Mouse (Mus musculus) intestine, embryonic 15.5 days (tissue): ENCODE results near the gene Nupr1l. TPM values are rescaled to one million over a fixed set of nuclear protein-coding genes. Genes with fewer than 3 reads are reported as not detected.

Experiments used
- ATAC-seq: fragments of 200-750 bp; cut with Nextera tagmentation; 2 replicates; pipeline ENCODE4 v1.8.0; 2017; ENCODE audit warnings: moderate TSS enrichment, moderate library complexity
- H3K27ac ChIP-seq: fragments of 300-500 bp; sonication (generic); 2 replicates; pipeline ENCODE4 v1.5.1; 2015; ENCODE audit warnings: mild to moderate bottlenecking, inconsistent platforms
- H3K27me3 ChIP-seq: fragments of 300-500 bp; sonication (generic); replicated peaks from 2 replicates; pipeline ENCODE4 v1.6.1; 2015; ENCODE audit warnings: inconsistent platforms
- H3K36me3 ChIP-seq: fragments of 300-500 bp; sonication (generic); 2 replicates; pipeline ENCODE4 v1.6.1; 2015; ENCODE audit warnings: inconsistent platforms
- H3K4me1 ChIP-seq: fragments of 300-500 bp; sonication (generic); replicated peaks from 2 replicates; pipeline ENCODE4 v1.6.1; 2015; ENCODE audit warnings: inconsistent platforms
- H3K4me2 ChIP-seq: fragments of 300-500 bp; sonication (generic); replicated peaks from 2 replicates; pipeline ENCODE4 v1.6.1; 2015; ENCODE audit warnings: mild to moderate bottlenecking, inconsistent platforms
- H3K4me3 ChIP-seq: fragments of 300-500 bp; sonication (generic); replicated peaks from 2 replicates; pipeline ENCODE4 v1.5.1; 2015; ENCODE audit warnings: inconsistent platforms
- H3K9ac ChIP-seq: fragments of 300-500 bp; sonication (generic); 2 replicates; pipeline ENCODE4 v1.6.1; 2015; ENCODE audit warnings: inconsistent platforms
- H3K9me3 ChIP-seq: fragments of 300-500 bp; sonication (generic); 2 replicates; pipeline ENCODE4 v1.6.1; 2016; ENCODE audit warnings: inconsistent platforms
- WGBS: fragments of 180-500 bp; shearing (Covaris S2); methylation state at CpG from one replicate; pipeline ENCODE4 v1.1.7; 2015; 5-methylcytosine and 5-hydroxymethylcytosine counted together
- polyA plus RNA-seq: library from polyadenylated mRNA; unstranded; fragments of >200 nt; fragmentation: Nextera tagmentation; extraction: Ambion mirVana; gene quantifications from 2 replicates; pipeline ENCODE4 v1.2.1, GENCODE M21; 2015

The Nupr1l gene
- polyA plus RNA-seq, 1 experiment from 2014 or later = 1.9 TPM

DNA sequence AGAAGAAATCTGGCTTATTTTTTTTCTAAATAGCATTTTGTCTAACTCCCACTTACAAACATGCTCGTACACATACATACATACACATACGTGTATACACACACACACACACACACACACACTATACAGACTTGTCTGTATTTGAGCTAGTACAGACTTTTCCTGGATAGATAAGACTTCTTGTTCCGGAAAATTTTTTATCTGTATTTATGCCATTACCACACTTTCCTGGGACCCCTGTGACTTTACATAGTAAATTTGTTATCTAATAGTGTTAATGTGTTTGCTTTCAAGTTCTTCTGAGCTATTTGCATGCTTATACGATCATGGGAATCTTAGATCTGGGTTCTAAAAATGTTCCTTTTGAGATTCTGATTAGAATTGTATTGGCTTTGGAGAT, 43.8 kb downstream of the Nupr1l start:
- no peaks in the 10 kb centered on the region for H3K9me3 ChIP-seq
- no peak overlapping the region for H3K9ac ChIP-seq
- 86% methylated on average over 4 of the region's 4 CpGs for WGBS
- no peaks in the 10 kb centered on the region for H3K27me3 ChIP-seq
- no peak overlapping the region for H3K27ac ChIP-seq
- no peak overlapping the region for H3K4me2 ChIP-seq
- H3K4me1 ChIP-seq = no peaks in the 10 kb centered on the region
- no peak for ATAC-seq
- no peaks in the 10 kb centered on the region for H3K36me3 ChIP-seq
- no peak overlapping the region for H3K4me3 ChIP-seq

GRCm38 (mm10) chr5:129954473-129955254, 46.3 kb downstream of the Nupr1l start:
- H3K36me3 ChIP-seq = no peaks in the 10 kb centered on the region
- H3K27ac ChIP-seq = no peak overlapping the region
- WGBS = 75% methylated on average over 5 of the region's 5 CpGs
- ATAC-seq = no peak
- H3K9me3 ChIP-seq = no peaks in the 10 kb centered on the region
- no peaks in the 10 kb centered on the region for H3K27me3 ChIP-seq
- no peak overlapping the region for H3K4me2 ChIP-seq
- no peak overlapping the region for H3K4me3 ChIP-seq
- no peaks in the 10 kb centered on the region for H3K4me1 ChIP-seq
- H3K9ac ChIP-seq = no peak overlapping the region

DNA sequence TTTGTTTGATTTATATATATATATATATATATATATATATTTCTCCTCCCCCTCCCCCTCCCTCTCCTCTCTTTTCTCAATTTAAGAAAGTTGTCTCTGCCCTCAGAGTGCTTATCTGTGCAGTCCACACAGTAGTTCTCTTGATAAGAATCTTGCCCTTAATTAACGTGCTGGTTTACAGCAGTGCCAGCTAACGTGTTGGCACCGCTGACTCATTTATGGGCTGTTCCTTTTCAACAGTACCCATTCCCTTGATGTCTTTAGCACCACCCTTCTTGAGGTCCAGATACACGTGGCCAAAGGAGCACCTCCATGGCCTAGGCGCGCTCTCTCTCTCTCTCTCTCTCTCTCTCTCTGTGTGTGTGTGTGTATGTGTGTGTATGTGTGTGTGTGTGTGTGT, 47.5 kb downstream of the Nupr1l start:
- 72% methylated on average over 6 of the region's 6 CpGs for WGBS

DNA sequence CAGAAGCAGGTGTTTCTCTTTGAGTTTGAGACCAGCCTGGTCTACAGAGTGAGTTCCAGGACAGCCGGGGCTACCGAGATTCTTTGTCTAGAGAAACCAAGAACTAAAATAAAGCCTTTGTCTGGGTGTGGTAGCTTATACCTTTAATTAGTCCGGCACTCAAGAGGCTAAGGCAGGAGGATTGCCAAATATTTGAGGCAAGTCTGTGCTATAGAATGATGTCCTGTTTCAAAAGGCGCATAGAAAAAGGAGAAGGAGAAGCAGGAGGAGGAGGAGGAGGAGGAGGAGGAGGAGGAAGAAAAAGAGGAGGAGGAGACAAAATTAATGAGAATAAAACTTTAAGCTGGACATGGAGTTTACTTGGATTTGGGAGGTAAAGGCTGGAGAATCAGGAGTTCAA, 54.9 kb downstream of the Nupr1l start:
- Histone ChIP-seq H3K4me3 (no peak overlapping the region), H3K27ac (no peak overlapping the region), H3K4me1 (no peaks in the 10 kb centered on the region), H3K4me2 (no peak overlapping the region), H3K36me3 (no peaks in the 10 kb centered on the region), H3K27me3 (no peaks in the 10 kb centered on the region), H3K9me3 (no peaks in the 10 kb centered on the region), H3K9ac (no peak overlapping the region)
- ATAC-seq = no peak
- WGBS = 83% methylated on average over 4 of the region's 4 CpGs

More for the DNA sequence above, 47.5 kb downstream of the Nupr1l start:
- no peaks in the 10 kb centered on the region for H3K27me3 ChIP-seq
- H3K9ac ChIP-seq = no peak overlapping the region
- no peak for ATAC-seq
- no peak overlapping the region for H3K4me3 ChIP-seq
- H3K27ac ChIP-seq = no peak overlapping the region
- H3K4me2 ChIP-seq = no peak overlapping the region
- H3K4me1 ChIP-seq = no peaks in the 10 kb centered on the region
- no peaks in the 10 kb centered on the region for H3K36me3 ChIP-seq
- no peaks in the 10 kb centered on the region for H3K9me3 ChIP-seq

Other genes starting within 250 kb of the Nupr1l start
- gene Zfp11, start 238.4 kb upstream of the Nupr1l start, polyA plus RNA-seq = 2.9 and 3.5 TPM in 2 replicates
- not detected in 2 replicates for gene Sept14, start 200.0 kb upstream of the Nupr1l start, polyA plus RNA-seq
- gene Mrps17, start 193.0 kb upstream of the Nupr1l start, polyA plus RNA-seq = 189 and 197 TPM in 2 replicates
- 86.1 and 94.2 TPM in 2 replicates for gene Nipsnap2, start 183.5 kb upstream of the Nupr1l start, polyA plus RNA-seq
- 50.4 and 56.5 TPM in 2 replicates for gene Psph, start 121.1 kb upstream of the Nupr1l start, polyA plus RNA-seq
- gene Sumf2, start 61.6 kb upstream of the Nupr1l start, polyA plus RNA-seq = 36.0 and 48.1 TPM in 2 replicates
- 990 and 1,082 TPM in 2 replicates for gene Chchd2, start 21.1 kb upstream of the Nupr1l start, polyA plus RNA-seq
- 2.4 and 3.2 TPM in 2 replicates for gene Zbed5, start 12.8 kb upstream of the Nupr1l start, polyA plus RNA-seq
- 0.08 and 0.16 TPM in 2 replicates for gene Phkg1, start 10.0 kb upstream of the Nupr1l start, polyA plus RNA-seq
- gene Vkorc1l1, start 33.4 kb downstream of the Nupr1l start, polyA plus RNA-seq = 26.5 and 30.9 TPM in 2 replicates
- 88.8 and 95.7 TPM in 2 replicates for gene Gusb, start 94.5 kb downstream of the Nupr1l start, polyA plus RNA-seq
- 51.4 and 65.0 TPM in 2 replicates for gene Asl, start 120.7 kb downstream of the Nupr1l start, polyA plus RNA-seq
- gene Crcp, start 120.8 kb downstream of the Nupr1l start, polyA plus RNA-seq = 34.1 and 38.7 TPM in 2 replicates
- 53.4 and 59.8 TPM in 2 replicates for gene Tpst1, start 164.8 kb downstream of the Nupr1l start, polyA plus RNA-seq
- 3.8 and 3.9 TPM in 2 replicates for gene Kctd7, start 236.3 kb downstream of the Nupr1l start, polyA plus RNA-seq